Mouse (Mus musculus): ENCODE data around the gene Atraid.

The Atraid gene

GRCm38 (mm10) chr5:31095711-31096480, 47.8 kb downstream of the Atraid start:
- no peak for DNase-seq
